Mouse (Mus musculus) stomach, embryonic 14.5 days (tissue): ENCODE results near the gene Wnt1. TPM values are rescaled to one million over a fixed set of nuclear protein-coding genes. Genes with fewer than 3 reads are reported as not detected.

Experiments used
- polyA plus RNA-seq: library from polyadenylated mRNA; unstranded; fragments of >200 nt; fragmentation: Nextera tagmentation; extraction: Ambion mirVana; gene quantifications from 2 replicates; pipeline ENCODE4 v1.2.1, GENCODE M21; 2014

Wnt1 gene
- polyA plus RNA-seq, 1 experiment from 2014 or later: not detected

Other genes starting within 250 kb of the Wnt1 start
- 60.0 and 61.2 TPM in 2 replicates for gene Ccnt1, start 218.9 kb upstream of the Wnt1 start, polyA plus RNA-seq
- not detected in 2 replicates for gene 4930415O20Rik, start 218.9 kb upstream of the Wnt1 start, polyA plus RNA-seq
- gene Adcy6, start 179.8 kb upstream of the Wnt1 start, polyA plus RNA-seq: 21.9 and 23.0 TPM in 2 replicates
- 34.4 TPM in 2 replicates for gene Cacnb3, start 159.0 kb upstream of the Wnt1 start, polyA plus RNA-seq
- gene Ddx23, start 127.0 kb upstream of the Wnt1 start, polyA plus RNA-seq: 30.1 and 30.3 TPM in 2 replicates
- 0.75 and 0.83 TPM in 2 replicates for gene Rnd1, start 112.4 kb upstream of the Wnt1 start, polyA plus RNA-seq
- gene Ccdc65, start 81.7 kb upstream of the Wnt1 start, polyA plus RNA-seq: 1.2 and 1.4 TPM in 2 replicates
- gene Fkbp11, start 61.7 kb upstream of the Wnt1 start, polyA plus RNA-seq: 38.1 and 39.2 TPM in 2 replicates
- 33.2 and 34.5 TPM in 2 replicates for gene Arf3, start 26.6 kb upstream of the Wnt1 start, polyA plus RNA-seq
- gene Wnt10b, start 11.7 kb upstream of the Wnt1 start, polyA plus RNA-seq: not detected in 2 replicates
- not detected in 2 replicates for gene Ddn, start 19.6 kb downstream of the Wnt1 start, polyA plus RNA-seq
- gene Prkag1, start 41.7 kb downstream of the Wnt1 start, polyA plus RNA-seq: 76.3 and 80.0 TPM in 2 replicates
- 19.5 and 21.4 TPM in 2 replicates for gene Kmt2d, start 81.3 kb downstream of the Wnt1 start, polyA plus RNA-seq
- 8.1 and 9.9 TPM in 2 replicates for gene Rhebl1, start 104.7 kb downstream of the Wnt1 start, polyA plus RNA-seq
- 0.65 and 0.77 TPM in 2 replicates for gene Dhh, start 108.7 kb downstream of the Wnt1 start, polyA plus RNA-seq
- 5.1 and 8.8 TPM in 2 replicates for gene Lmbr1l, start 128.4 kb downstream of the Wnt1 start, polyA plus RNA-seq
- 1,548 and 1,685 TPM in 2 replicates for gene Tuba1b, start 144.7 kb downstream of the Wnt1 start, polyA plus RNA-seq
- not detected in 2 replicates for gene Gm49450, start 163.7 kb downstream of the Wnt1 start, polyA plus RNA-seq
- 1,231 and 1,258 TPM in 2 replicates for gene Tuba1a, start 163.8 kb downstream of the Wnt1 start, polyA plus RNA-seq
- 191 and 203 TPM in 2 replicates for gene Tuba1c, start 240.0 kb downstream of the Wnt1 start, polyA plus RNA-seq